Mouse (Mus musculus) CH12.LX (cell line): ENCODE measurements around the gene Gas6. TPM values are rescaled to one million over a fixed set of nuclear protein-coding genes. Genes with fewer than 3 reads are reported as not detected.

Source experiments
- DNase-seq: peaks from one replicate; pipeline ENCODE4 v3.0.0-alpha.2; 2013; ENCODE audit errors: extremely low read depth
- H3K27ac ChIP-seq: 2 replicates; pipeline ENCODE4 v1.5.1; 2012; ENCODE audit warnings: low read depth, mild to moderate bottlenecking, control low read depth, moderate library complexity; ENCODE audit not compliant: insufficient read depth
- H3K27me3 ChIP-seq: replicated peaks from 2 replicates; pipeline ENCODE3; 2012; ENCODE audit warnings: inconsistent platforms
- H3K36me3 ChIP-seq, 2 experiments: replicated peaks in 1 of 2; 2 replicates each; pipeline versions ENCODE3 to v1.6.1; 2012; ENCODE audit warnings: inconsistent platforms in 1 of 2, low read length in 1 of 2, mild to moderate bottlenecking in 1 of 2, mixed read lengths in 1 of 2, moderate library complexity in 1 of 2; ENCODE audit not compliant: control insufficient read depth in 1 of 2, insufficient read depth in 1 of 2
- H3K4me1 ChIP-seq, 2 experiments: 2 replicates each; pipeline ENCODE4 v1.6.1; 2012; ENCODE audit warnings: inconsistent platforms in 1 of 2, moderate library complexity in 1 of 2; ENCODE audit not compliant: insufficient read depth in 2 of 2, control insufficient read depth in 1 of 2
- H3K4me2 ChIP-seq: 2 replicates; pipeline ENCODE4 v1.6.1; 2012; ENCODE audit warnings: low read depth, mild to moderate bottlenecking, control low read depth; ENCODE audit not compliant: poor library complexity, insufficient read depth, severe bottlenecking
- H3K4me3 ChIP-seq, 3 experiments: fragments of 150-350 bp in 1 of 3; sonication (generic) in 1 of 3; replicated peaks in 1 of 3; 2 replicates each; pipeline versions ENCODE3 to v1.5.1; 2011 to 2012; ENCODE audit warnings: low read depth in 2 of 3, low read length in 2 of 3, mild to moderate bottlenecking in 2 of 3, moderate library complexity in 2 of 3, control low read depth in 1 of 3, improper control_type of control experiment in 1 of 3, inconsistent platforms in 1 of 3, mixed read lengths in 1 of 3; ENCODE audit not compliant: poor library complexity in 1 of 3
- H3K79me2 ChIP-seq: replicated peaks from 2 replicates; pipeline ENCODE4 v1.6.1; 2012; ENCODE audit warnings: mild to moderate bottlenecking, moderate library complexity; ENCODE audit not compliant: control insufficient read depth, poor library complexity, insufficient read depth, severe bottlenecking; ENCODE audit errors: extremely low read depth
- H3K9ac ChIP-seq: 2 replicates; pipeline ENCODE4 v1.6.1; 2012; ENCODE audit warnings: low read depth, mild to moderate bottlenecking, control low read depth, moderate library complexity; ENCODE audit not compliant: insufficient read depth
- H3K9me3 ChIP-seq: replicated peaks from 2 replicates; pipeline ENCODE3; 2012; ENCODE audit warnings: low read length, inconsistent platforms, mixed read lengths
- CHD1 ChIP-seq: IDR thresholded peaks from 2 replicates; pipeline ENCODE4 v1.6.1; 2012; ENCODE audit warnings: low read depth, low read length, improper control_type of control experiment, inconsistent platforms
- CHD2 ChIP-seq: IDR thresholded peaks from 2 replicates; pipeline ENCODE4 v1.6.1; 2011; ENCODE audit warnings: low read length, improper control_type of control experiment
- E2F4 ChIP-seq: IDR thresholded peaks from 2 replicates; pipeline ENCODE4 v1.6.1; 2011; ENCODE audit warnings: low read depth, low read length, improper control_type of control experiment; ENCODE audit not compliant: insufficient replicate concordance
- JUND ChIP-seq: conservative IDR thresholded peaks from 2 replicates; pipeline ENCODE4 v1.6.1; 2011; ENCODE audit warnings: low read depth, low read length, improper control_type of control experiment
- MAFK ChIP-seq: IDR thresholded peaks from 2 replicates; pipeline ENCODE4 v1.6.1; 2011; ENCODE audit warnings: low read length, improper control_type of control experiment; ENCODE audit not compliant: insufficient replicate concordance
- MAX ChIP-seq: IDR thresholded peaks from 2 replicates; pipeline ENCODE4 v1.6.1; 2011; ENCODE audit warnings: low read length, improper control_type of control experiment
- MEF2A ChIP-seq: IDR thresholded peaks from 2 replicates; pipeline ENCODE4 v1.6.1; 2014; ENCODE audit warnings: low read depth, mild to moderate bottlenecking, inconsistent platforms, low read length, improper control_type of control experiment, borderline replicate concordance
- MYC ChIP-seq: IDR thresholded peaks from 2 replicates; pipeline ENCODE4 v1.6.1; 2011; ENCODE audit warnings: low read depth, mild to moderate bottlenecking, improper control_type of control experiment, low read length
- SMC3 ChIP-seq: IDR thresholded peaks from 2 replicates; pipeline ENCODE4 v1.6.1; 2011; ENCODE audit warnings: low read depth, low read length, improper control_type of control experiment
- UBTF ChIP-seq: IDR thresholded peaks from 2 replicates; pipeline ENCODE4 v1.6.1; 2012; ENCODE audit warnings: low read depth, mild to moderate bottlenecking, inconsistent platforms, low read length, improper control_type of control experiment, moderate library complexity
- USF2 ChIP-seq: conservative IDR thresholded peaks from 2 replicates; pipeline ENCODE4 v1.6.1; 2011; ENCODE audit warnings: low read depth, low read length, improper control_type of control experiment
- ZC3H11A ChIP-seq: IDR thresholded peaks from 2 replicates; pipeline ENCODE4 v1.6.1; 2012; ENCODE audit warnings: low read depth, mild to moderate bottlenecking, inconsistent platforms, low read length, improper control_type of control experiment
- dilution Hi-C: fragments of 300-500 bp; cut with MboI; formaldehyde crosslinking; loops from 2 replicates; pipeline ENCODE4 v1.14.3; 2020; ENCODE audit warnings: low sequenced_read_pairs; ENCODE audit not compliant: extremely low pct_unique_long_range_greater_than_20kb, extremely low pct_ligation_motif_present
- in situ Hi-C: fragments of 300-500 bp; cut with MboI; formaldehyde crosslinking; loops from 3 replicates; pipeline ENCODE4 v1.14.3; 2019; ENCODE audit warnings: low sequenced_read_pairs, low pct_ligation_motif_present, low pct_unique_long_range_greater_than_20kb, mixed read lengths
- polyA plus RNA-seq: library from polyadenylated mRNA; unstranded; fragments of >175 nt; gene quantifications from 2 replicates; pipeline ENCODE4 v1.2.1, GENCODE M21; 2012; ENCODE audit warnings: low read depth; ENCODE audit not compliant: insufficient read length
- total RNA-seq, 2 experiments: library from RNA; depleted of rRNA; stranded (reverse); fragments of 300-350 nt in 1 of 2; fragments of >200 nt in 1 of 2; gene quantifications; 2 replicates each; pipeline ENCODE4 v1.2.3; 2012 to 2014

Gas6 gene
- total and polyA plus RNA-seq, 3 experiments: not detected

- in situ Hi-C loops (no loop called here), dilution Hi-C loops (no loop called here)
- peaks cover 0 to 6% of the 10 kb centered on the region in 2 experiments; a peak in 1 of 4 replicates for H3K4me1 ChIP-seq
- no peak for DNase-seq
- H3K27ac ChIP-seq: no peak overlapping the region
- no peaks in the 10 kb centered on the region for H3K79me2 ChIP-seq
- no peak overlapping the region for H3K4me3 ChIP-seq
- TF ChIP-seq MAX (no peak), SMC3 (no peak), JUND (no peak), MAFK (no peak), CHD2 (no peak)
- peaks cover 39% of the 10 kb centered on the region for H3K27me3 ChIP-seq
- no peak overlapping the region for H3K9ac ChIP-seq
- no peak overlapping the region for H3K4me2 ChIP-seq
- no peaks in the 10 kb centered on the region for H3K36me3 ChIP-seq
- H3K9me3 ChIP-seq: peaks cover 4% of the 10 kb centered on the region
Measured at GRCm38 (mm10) chr8:13507284-13507937, 13.1 kb upstream of the Gas6 start.

GRCm38 (mm10) chr8:13506849-13507248, 12.6 kb upstream of the Gas6 start:
- Histone ChIP-seq H3K4me2 (no peak overlapping the region), H3K27me3 (peaks cover 40% of the 10 kb centered on the region), H3K4me1 (peaks cover 0 to 11% of the 10 kb centered on the region in 2 experiments; a peak in 1 of 4 replicates), H3K36me3 (no peaks in the 10 kb centered on the region), H3K9me3 (peaks cover 4% of the 10 kb centered on the region), H3K79me2 (no peaks in the 10 kb centered on the region), H3K27ac (no peak overlapping the region), H3K9ac (no peak overlapping the region), H3K4me3 (no peak overlapping the region)
- no peak for DNase-seq
- in situ Hi-C loops: no loop called here
- dilution Hi-C loops: no loop called here
- no peak for TF ChIP-seq MEF2A
- no peak for TF ChIP-seq ZC3H11A
- TF ChIP-seq CHD2: no peak
- TF ChIP-seq CHD1: no peak
- TF ChIP-seq MYC: no peak
- no peak for TF ChIP-seq USF2
- no peak for TF ChIP-seq UBTF
- no peak for TF ChIP-seq E2F4
- no peak for TF ChIP-seq MAX
